Mouse (Mus musculus): ENCODE results near the gene Snrnp25.

DNA sequence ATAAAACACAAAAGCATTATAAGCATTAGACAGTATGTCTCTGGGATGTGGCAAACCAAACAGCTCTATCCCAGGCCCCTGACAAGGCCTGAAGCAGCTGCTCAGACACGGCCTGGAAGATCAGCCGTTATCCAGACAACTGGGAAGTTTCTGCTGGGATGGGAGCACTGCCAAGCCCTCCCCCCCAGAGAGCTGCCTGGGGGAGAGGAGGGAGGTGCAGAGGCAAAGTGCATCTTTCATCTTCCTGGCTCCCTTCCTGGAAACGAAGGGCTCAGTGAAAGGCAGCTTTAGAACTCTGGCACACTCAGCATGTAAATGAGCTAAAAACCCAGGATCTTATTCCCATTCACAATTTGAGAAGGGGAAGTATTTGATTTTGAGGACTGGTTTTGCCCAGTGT, 30.4 kb downstream of the Snrnp25 start:
- TF ChIP-seq CTCF (IDR thresholded peaks at IDR 0.05; ENCODE audit: low read depth) (no peak), EP300 (optimal IDR thresholded peaks at IDR 0.05) (no peak)
